Mouse (Mus musculus) cerebellum, adult (tissue): ENCODE measurements around the gene Slpi.
"Not testable (repeated sequence)": the region's sequence is repeated elsewhere in the genome, so short reads cannot be mapped to it uniquely, and the experiment has no call there.

Experiments used
- ATAC-seq: cut with Nextera tagmentation; 2 replicates; pipeline ENCODE4 v1.9.2; 2017; ENCODE audit warnings: mild to moderate bottlenecking, moderate library complexity, mixed read lengths; ENCODE audit not compliant: insufficient number of reproducible peaks, low FRiP score, low TSS enrichment

Gene Slpi

DNA sequence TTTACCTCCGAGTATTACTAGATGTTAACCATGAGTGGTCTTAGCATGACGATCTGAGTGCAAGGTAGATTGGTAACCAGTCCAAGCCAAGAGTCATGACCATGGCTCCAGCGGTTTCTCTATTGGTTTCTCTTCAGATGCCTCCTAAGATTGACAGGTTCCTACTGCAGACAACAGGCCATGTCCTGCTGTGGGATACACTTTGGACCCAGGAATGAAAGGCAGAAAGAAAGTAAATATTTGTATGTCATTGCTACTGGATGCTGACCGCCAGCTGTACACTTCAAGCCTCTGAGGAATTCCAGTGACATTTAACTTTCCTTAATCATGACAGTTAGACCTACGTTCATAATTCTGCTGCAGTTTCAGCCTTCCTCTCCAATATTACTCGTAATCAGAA, 67.9 kb downstream of the Slpi start:
- ATAC-seq = no peak

DNA sequence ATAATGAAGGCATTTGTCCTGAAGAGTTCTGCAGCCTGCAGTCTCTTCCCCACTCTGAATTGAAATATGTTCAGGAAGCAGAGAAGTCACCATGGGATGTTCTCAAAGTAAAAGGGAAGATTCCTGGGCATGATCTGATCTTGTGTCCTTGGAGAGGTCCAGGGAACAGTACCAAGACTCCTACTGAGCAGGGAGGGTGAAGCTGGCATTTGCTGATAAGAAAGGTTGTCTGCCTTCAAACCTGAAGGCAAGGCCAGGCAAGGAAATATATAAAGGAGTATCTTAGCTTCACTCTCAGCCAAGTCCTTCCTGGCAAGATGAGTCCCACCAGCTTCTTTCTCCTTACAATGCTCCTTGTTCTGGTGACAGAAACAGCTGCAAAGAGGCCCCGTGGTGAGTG, 72.4 kb downstream of the Slpi start, which contains the start of gene Svs6:
Gene Svs6 (plus strand): TSS at position 301 of the 400 bp plus-strand sequence.
- not testable (repeated sequence) for ATAC-seq

GRCm38 (mm10) chr2:164315460-164315859, 73.4 kb downstream of the Slpi start:
- ATAC-seq = not testable (repeated sequence)

DNA sequence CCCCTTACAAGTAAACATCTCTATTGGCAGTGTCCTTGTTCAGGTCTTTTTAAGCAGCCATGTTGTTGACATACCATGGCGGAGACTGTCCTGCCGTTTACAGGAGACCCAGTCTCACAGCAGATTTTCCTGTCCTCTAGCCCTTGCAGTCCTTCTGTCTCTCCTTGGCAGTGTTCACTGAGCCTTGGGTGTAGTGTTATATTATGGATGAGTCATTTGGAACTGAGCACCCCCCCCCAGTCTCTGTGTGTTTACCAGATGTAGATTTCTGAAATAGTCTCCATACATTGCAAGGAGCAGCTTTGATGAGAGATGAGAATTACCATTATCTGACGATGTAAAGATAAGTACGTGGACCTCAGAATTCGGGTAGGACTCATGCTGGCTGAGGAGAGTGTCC, 76.3 kb downstream of the Slpi start:
- ATAC-seq = no peak
